Mouse (Mus musculus): ENCODE results near the gene Hsd17b2.
A peak's percentile ranks its signal among the peaks of the same experiment; 100 is the strongest.

The Hsd17b2 gene

DNA sequence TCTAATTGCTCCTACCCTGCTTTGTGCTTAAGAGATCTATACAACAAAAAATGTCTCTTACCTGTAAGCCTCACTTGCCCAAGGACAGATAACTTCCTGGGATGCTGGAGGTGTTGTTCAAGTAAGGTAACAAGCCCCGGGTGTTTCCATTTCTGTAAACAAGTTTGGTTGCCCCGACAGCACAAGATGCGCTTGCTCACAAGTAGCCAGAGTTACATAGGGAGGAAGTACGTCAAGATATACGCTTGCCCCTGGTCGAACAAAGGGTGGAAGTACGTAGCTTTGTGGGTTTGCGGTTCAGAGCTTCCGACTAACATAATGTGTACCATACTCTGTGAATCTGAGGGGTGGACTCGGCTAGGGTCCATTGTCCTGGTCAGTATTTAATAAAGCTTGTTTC is 74.4 kb downstream of the Hsd17b2 start:
- no peak for DNase-seq

GRCm38 (mm10) chr8:117778531-117779322 is 77.0 kb downstream of the Hsd17b2 start:
- no peak for DNase-seq

GRCm38 (mm10) chr8:117779344-117779743 is 77.6 kb downstream of the Hsd17b2 start:
- no peak for DNase-seq

- no peak for DNase-seq
Observed at GRCm38 (mm10) chr8:117781375-117782129, 79.8 kb downstream of the Hsd17b2 start.

DNA sequence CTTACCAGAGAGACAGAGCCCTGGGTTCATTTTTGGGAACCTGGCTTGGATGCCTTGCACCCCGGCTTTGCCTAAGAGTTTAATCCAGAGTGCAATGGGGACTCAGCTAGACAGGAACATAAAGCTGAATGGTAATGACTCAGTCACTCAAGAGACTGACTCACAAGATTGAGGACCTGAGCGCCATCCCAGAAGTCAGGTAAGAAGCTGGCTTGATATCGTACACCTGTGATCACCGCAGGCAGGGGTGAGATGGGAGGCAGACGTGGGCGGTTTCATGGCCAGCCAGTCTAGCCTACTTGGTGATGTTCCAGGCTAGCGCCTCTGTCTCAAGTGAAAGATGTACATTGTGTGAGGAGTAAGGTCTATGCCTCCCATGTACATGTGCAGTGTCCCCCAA is 81.3 kb downstream of the Hsd17b2 start:
- no peak for DNase-seq

- no peak for DNase-seq
Observed at GRCm38 (mm10) chr8:117786428-117786827, 84.7 kb downstream of the Hsd17b2 start.

DNA sequence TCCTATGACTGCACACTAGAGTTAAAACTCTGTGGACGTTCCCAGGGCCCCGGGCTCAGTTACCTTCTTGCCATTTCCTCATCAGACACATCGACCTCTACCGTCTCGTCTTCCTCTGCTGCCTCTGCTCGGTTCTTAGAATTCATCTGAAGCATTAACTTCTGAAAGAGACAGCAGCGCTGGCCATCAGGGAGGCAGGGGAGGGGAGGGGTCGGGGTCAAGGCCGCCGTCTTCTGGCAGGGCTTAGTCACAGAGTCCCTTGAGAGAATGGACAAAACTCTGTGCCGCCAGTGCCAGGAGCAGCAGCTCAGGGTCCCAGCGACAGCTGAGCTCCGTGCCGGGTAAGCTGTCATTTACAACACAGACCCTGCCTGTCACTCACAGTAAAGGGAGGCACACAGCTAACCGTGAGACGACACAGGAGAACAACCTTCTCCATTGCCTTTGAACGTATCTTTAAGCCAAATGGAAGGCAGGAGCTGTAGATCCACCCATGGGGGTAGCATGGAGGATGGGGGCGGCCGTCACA is 91.0 kb downstream of the Hsd17b2 start:
- no peak for DNase-seq

- DNase-seq: no peak
Observed at GRCm38 (mm10) chr8:117794581-117794980, 92.9 kb downstream of the Hsd17b2 start.

- DNase-seq: no peak
Observed at GRCm38 (mm10) chr8:117796464-117796863, 94.8 kb downstream of the Hsd17b2 start.

- no peak for DNase-seq
Observed at GRCm38 (mm10) chr8:117798066-117798465, 96.4 kb downstream of the Hsd17b2 start.

GRCm38 (mm10) chr8:117801443-117802298 is 100.0 kb downstream of the Hsd17b2 start, which contains the start of gene Mphosph6:
Gene Mphosph6, minus strand, starts transcription at chr8:117801943.
- DNase-seq: peak; percentile 95

GRCm38 (mm10) chr8:117802299-117802689 is 100.6 kb downstream of the Hsd17b2 start:
- no peak for DNase-seq

DNA sequence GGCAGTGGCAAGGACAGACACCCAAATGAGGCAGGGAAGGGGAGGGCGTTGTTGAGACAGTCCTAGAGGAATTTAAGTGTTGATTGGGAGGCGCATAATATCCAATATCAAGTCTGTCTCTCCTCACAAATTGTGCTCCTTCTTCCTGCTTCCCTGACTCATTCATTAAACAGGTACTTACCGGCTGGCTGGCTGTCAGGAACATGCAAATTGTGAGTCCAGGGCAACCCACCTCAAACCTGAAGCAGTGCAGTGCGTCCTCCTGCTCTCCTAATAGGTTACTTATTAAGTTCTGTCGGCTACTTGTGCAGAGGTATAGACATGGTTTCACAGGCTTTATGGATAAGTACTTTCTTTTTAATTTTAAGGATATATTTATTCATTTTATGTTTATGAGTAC is 103.7 kb downstream of the Hsd17b2 start:
- DNase-seq: no peak

Measured in thymus, postnatal 36 days (tissue).